In genomic region chr4:86885790-86886159, GRCm38 (mm10) we compare ENCODE assay signal across 9 mouse cellular contexts. TPM values are rescaled to one million over a fixed set of nuclear protein-coding genes. Genes with fewer than 3 reads are reported as not detected.
DNase-seq lines count a peak whose midpoint lies in the region; ATAC-seq and TF ChIP-seq lines count a peak whose summit lies in the region.
"Had no signal": no experiment of that assay in that cellular context is flagged by ENCODE, and none has a peak within 500 bp of the region (broad histone marks: within the 10 kb centered on the region; RNA-seq: fewer than 3 reads in every experiment).

No protein-coding gene starts in this region.

- H3K4me2 ChIP-seq in hindbrain, embryonic 13.5 days: peak overlapping the region; percentile 29

- H3K4me3 ChIP-seq in kidney, adult 2 months (ENCODE audit: insufficient read depth, low read depth, low read length): peak overlapping the region; percentile 27; the same call in 1 of the 2 replicates
- H3K4me3 ChIP-seq in hindbrain, embryonic 13.5 days: 0 out of 2 replicates have a peak overlapping the region, but pooled peaks have one; percentile 3

- DNase-seq in kidney, adult 2 months: no peak
- DNase-seq in kidney, postnatal 10 days: no peak
- no peak for DNase-seq in cerebellum, adult 11 months
- no peak for DNase-seq in layer of hippocampus, adult 11-12 months (ENCODE audit: low spot score)
- no peak for DNase-seq in layer of hippocampus, postnatal 14 days (ENCODE audit: low spot score in 2 of 2)

- H3K9me3 ChIP-seq in hindbrain, embryonic 13.5 days: no peaks in the 10 kb centered on the region

- no peak overlapping the region for H3K9ac ChIP-seq in hindbrain, embryonic 13.5 days

- no peak for TF ChIP-seq POLR2A in kidney, adult 2 months (IDR thresholded peaks at IDR 0.05; ENCODE audit: low read depth, low read length)

- no peaks in the 10 kb centered on the region; the same call in 1 of the 2 replicates for H3K36me3 ChIP-seq in kidney, adult 2 months (ENCODE audit: control insufficient read depth, insufficient read depth, low read length)
- peaks cover 10% of the 10 kb centered on the region for H3K36me3 ChIP-seq in hindbrain, embryonic 13.5 days

- H3K27ac ChIP-seq in kidney, adult 2 months (ENCODE audit: insufficient read depth, low read depth, low read length): peak overlapping the region; percentile 76
- no peak overlapping the region for H3K27ac ChIP-seq in hindbrain, embryonic 13.5 days

- ATAC-seq in common myeloid progenitor, adult 5-6 weeks (replicated peaks; ENCODE audit: low read depth, poor library complexity, severe bottlenecking): peak; percentile 55
- ATAC-seq in hindbrain, embryonic 13.5 days (ENCODE audit: low FRiP score): no peak
- peak; percentile 46 for ATAC-seq in megakaryocyte, adult 5-6 weeks (ENCODE audit: poor library complexity, severe bottlenecking)
- ATAC-seq: Patski had no signal

- WGBS in kidney, adult 2 months: 43% methylated on average over 12 of the region's 12 CpGs
- WGBS in hindbrain, embryonic 13.5 days: 62% methylated on average over 12 of the region's 12 CpGs

- TF ChIP-seq CTCF in kidney, adult 2 months (conservative IDR thresholded peaks at IDR 0.05; ENCODE audit: insufficient read depth, insufficient read length, low read depth, low read length): no peak

- no peaks in the 10 kb centered on the region; the same call in 1 of the 2 replicates for H3K4me1 ChIP-seq in kidney, adult 2 months (ENCODE audit: control insufficient read depth, insufficient read depth, low read length)
- H3K4me1 ChIP-seq in hindbrain, embryonic 13.5 days (replicated peaks): no peaks in the 10 kb centered on the region

- no peaks in the 10 kb centered on the region for H3K27me3 ChIP-seq in kidney, adult 2 months (replicated peaks; ENCODE audit: control insufficient read depth, insufficient read depth, low read length)
- 0 out of 2 replicates have a peak, but pooled peaks cover 5% of the 10 kb centered on the region for H3K27me3 ChIP-seq in hindbrain, embryonic 13.5 days
- H3K27me3 ChIP-seq: Patski had no signal

RNA-seq across cellular contexts. Expression of gene Acer2, which starts 11.6 kb away (rescaled TPM):
- 28.0 and 35.0 TPM in 2 replicates for polyA plus RNA-seq in kidney, adult 2 months (2012; rRNA removed)
- 0.78 and 1.8 TPM in 2 replicates for total RNA-seq in common myeloid progenitor, adult 5-6 weeks (2017)
- polyA plus RNA-seq in hindbrain, embryonic 13.5 days (2015; fragmentation: Nextera tagmentation; extraction: Ambion mirVana): 21.6 and 23.6 TPM in 2 replicates
- total RNA-seq in megakaryocyte, adult 5-6 weeks (2015): 0.07 TPM in 1 of 2 replicates, not detected in the other
- total RNA-seq in megakaryocyte, adult 5-6 weeks (2017): 0.15 and 0.69 TPM in 2 replicates
- 1 to 10 TPM; 3.4 to 4.3 TPM for total RNA-seq in layer of hippocampus, postnatal 14 days (2021)
- polyA plus RNA-seq: Patski had no signal

RNA-seq across cellular contexts. Expression of gene Rps6, which starts 28.6 kb away (rescaled TPM):
- 429 and 521 TPM in 2 replicates for polyA plus RNA-seq in kidney, adult 2 months (2012; rRNA removed)
- 1,695 and 1,764 TPM in 2 replicates for total RNA-seq in common myeloid progenitor, adult 5-6 weeks (2017)
- polyA plus RNA-seq in hindbrain, embryonic 13.5 days (2015; fragmentation: Nextera tagmentation; extraction: Ambion mirVana): 441 and 451 TPM in 2 replicates
- total RNA-seq in megakaryocyte, adult 5-6 weeks (2015): 2,501 and 2,579 TPM in 2 replicates
- 983 and 1,093 TPM in 2 replicates for total RNA-seq in megakaryocyte, adult 5-6 weeks (2017)
- total RNA-seq in layer of hippocampus, postnatal 14 days (2021): 100 to 1,000 TPM; 393 to 396 TPM
